Mouse (Mus musculus) heart, embryonic 14.5 days (tissue): ENCODE measurements around the gene Stx11. TPM values are rescaled to one million over a fixed set of nuclear protein-coding genes. Genes with fewer than 3 reads are reported as not detected.
A peak's percentile ranks its signal among the peaks of the same experiment; 100 is the strongest.

Source experiments
- ATAC-seq: fragments of 200-750 bp; cut with Nextera tagmentation; 2 replicates; pipeline ENCODE4 v1.8.0; 2017; ENCODE audit warnings: low read depth, moderate TSS enrichment; ENCODE audit not compliant: insufficient number of reproducible peaks, insufficient read depth, low FRiP score
- H3K27ac ChIP-seq, 2 experiments: fragments of 200-500 bp in 1 of 2; fragments of 300-500 bp in 1 of 2; sonication (generic) in 1 of 2; replicated peaks in 1 of 2; 2 replicates each; pipeline ENCODE4 v1.5.1; 2012 to 2014; ENCODE audit warnings: low read depth in 2 of 2, low read length in 2 of 2, control low read depth in 1 of 2, mild to moderate bottlenecking in 1 of 2, mixed read lengths in 1 of 2; ENCODE audit not compliant: control insufficient read depth in 1 of 2, insufficient read depth in 1 of 2
- H3K27me3 ChIP-seq: fragments of 300-500 bp; sonication (generic); 2 replicates; pipeline ENCODE4 v1.6.1; 2014; ENCODE audit warnings: mild to moderate bottlenecking, low read length, control low read depth; ENCODE audit not compliant: control insufficient read depth, insufficient read depth
- H3K36me3 ChIP-seq: fragments of 300-500 bp; sonication (generic); 2 replicates; pipeline ENCODE4 v1.6.1; 2014; ENCODE audit warnings: mild to moderate bottlenecking, control low read depth, low read length, mixed read lengths; ENCODE audit not compliant: control insufficient read depth, insufficient read depth
- H3K4me1 ChIP-seq, 2 experiments: fragments of 200-500 bp in 1 of 2; fragments of 300-500 bp in 1 of 2; sonication (generic) in 1 of 2; 2 replicates each; pipeline ENCODE4 v1.6.1; 2012 to 2014; ENCODE audit warnings: low read length in 2 of 2, control low read depth in 1 of 2, mixed read lengths in 1 of 2; ENCODE audit not compliant: control insufficient read depth in 2 of 2, insufficient read depth in 2 of 2
- H3K4me2 ChIP-seq: fragments of 300-500 bp; sonication (generic); 2 replicates; pipeline ENCODE4 v1.6.1; 2014; ENCODE audit warnings: mild to moderate bottlenecking, low read length
- H3K4me3 ChIP-seq, 2 experiments: fragments of 200-500 bp in 1 of 2; fragments of 300-500 bp in 1 of 2; sonication (generic) in 1 of 2; 2 replicates each; pipeline ENCODE4 v1.5.1; 2012 to 2014; ENCODE audit warnings: low read length in 2 of 2, mild to moderate bottlenecking in 2 of 2, control low read depth in 1 of 2, low read depth in 1 of 2, moderate library complexity in 1 of 2; ENCODE audit not compliant: control insufficient read depth in 1 of 2, insufficient read depth in 1 of 2
- H3K9ac ChIP-seq: fragments of 300-500 bp; sonication (generic); 2 replicates; pipeline ENCODE4 v1.6.1; 2014; ENCODE audit warnings: mild to moderate bottlenecking, low read length
- H3K9me3 ChIP-seq: fragments of 300-500 bp; sonication (generic); 2 replicates; pipeline ENCODE4 v1.6.1; 2016; ENCODE audit warnings: low read length, control low read depth; ENCODE audit not compliant: control insufficient read depth
- WGBS: fragments of 180-500 bp; shearing (Covaris S2); extraction: QIAGEN DNeasy Blood & Tissue Kit; methylation state at CpG from one replicate; pipeline ENCODE4 v1.1.7; 2014; 5-methylcytosine and 5-hydroxymethylcytosine counted together
- polyA plus RNA-seq: library from polyadenylated mRNA; unstranded; fragments of >200 nt; fragmentation: Nextera tagmentation; extraction: Ambion mirVana; gene quantifications from 2 replicates; pipeline ENCODE4 v1.2.1, GENCODE M21; 2014

Stx11 gene
- polyA plus RNA-seq, 1 experiment from 2014 or later: 7.6 TPM

- H3K4me1 ChIP-seq: peaks cover 10 to 12% of the 10 kb centered on the region in 2 experiments
- H3K27ac ChIP-seq: peak overlapping the region; percentile 43 to 80
- no peaks in the 10 kb centered on the region for H3K9me3 ChIP-seq
- peak overlapping the region; percentile 65 for H3K4me2 ChIP-seq
- H3K27me3 ChIP-seq: no peaks in the 10 kb centered on the region
- 7% methylated on average over 11 of the region's 11 CpGs for WGBS
- no peaks in the 10 kb centered on the region for H3K36me3 ChIP-seq
- H3K9ac ChIP-seq: peak overlapping the region; percentile 44
- H3K4me3 ChIP-seq: peak overlapping the region; percentile 17 to 28
- no peak for ATAC-seq
Measured at GRCm38 (mm10) chr10:12911981-12912530, 52.0 kb downstream of the Stx11 start.

- Histone ChIP-seq H3K4me2 (peak overlapping the region; percentile 65), H3K27ac (peak overlapping the region; percentile 5 to 43; a peak in 2 of 4 replicates), H3K9me3 (no peaks in the 10 kb centered on the region), H3K27me3 (no peaks in the 10 kb centered on the region), H3K4me3 (peak overlapping the region in 1 of 2 experiments; percentile 28; a peak in 2 of 4 replicates), H3K36me3 (no peaks in the 10 kb centered on the region), H3K9ac (peak overlapping the region; percentile 44), H3K4me1 (peaks cover 10 to 12% of the 10 kb centered on the region in 2 experiments)
- 78% methylated on average over 13 of the region's 13 CpGs for WGBS
- no peak for ATAC-seq
Measured at GRCm38 (mm10) chr10:12911451-12911850, 52.6 kb downstream of the Stx11 start.

DNA sequence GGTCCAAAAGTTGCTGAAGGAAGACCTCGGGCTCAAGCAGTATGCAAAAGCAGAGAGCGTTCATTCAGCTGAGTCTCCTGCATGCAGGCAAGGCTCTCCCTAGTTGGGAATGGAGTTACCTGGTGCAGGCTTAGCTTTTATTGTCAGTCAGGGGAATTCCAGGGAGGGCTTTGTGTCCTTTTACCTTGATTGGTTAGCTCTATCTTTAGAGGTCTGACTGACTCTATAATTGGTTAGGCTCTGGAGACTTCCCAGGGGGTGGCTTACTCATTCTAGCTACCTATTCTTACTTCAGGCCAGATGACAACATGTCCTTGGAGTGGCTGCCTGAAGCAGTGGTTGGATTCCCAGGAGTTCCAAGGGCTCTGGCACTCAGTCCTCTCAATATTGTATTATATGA lies 54.2 kb downstream of the Stx11 start:
- peaks cover 8 to 12% of the 10 kb centered on the region in 2 experiments for H3K4me1 ChIP-seq
- no peak overlapping the region for H3K27ac ChIP-seq
- no peaks in the 10 kb centered on the region for H3K9me3 ChIP-seq
- no peak overlapping the region for H3K4me2 ChIP-seq
- no peak for ATAC-seq
- H3K36me3 ChIP-seq: no peaks in the 10 kb centered on the region
- no peak overlapping the region for H3K9ac ChIP-seq
- H3K4me3 ChIP-seq: no peak overlapping the region
- H3K27me3 ChIP-seq: no peaks in the 10 kb centered on the region
- 84% methylated on average over 2 of the region's 2 CpGs for WGBS

DNA sequence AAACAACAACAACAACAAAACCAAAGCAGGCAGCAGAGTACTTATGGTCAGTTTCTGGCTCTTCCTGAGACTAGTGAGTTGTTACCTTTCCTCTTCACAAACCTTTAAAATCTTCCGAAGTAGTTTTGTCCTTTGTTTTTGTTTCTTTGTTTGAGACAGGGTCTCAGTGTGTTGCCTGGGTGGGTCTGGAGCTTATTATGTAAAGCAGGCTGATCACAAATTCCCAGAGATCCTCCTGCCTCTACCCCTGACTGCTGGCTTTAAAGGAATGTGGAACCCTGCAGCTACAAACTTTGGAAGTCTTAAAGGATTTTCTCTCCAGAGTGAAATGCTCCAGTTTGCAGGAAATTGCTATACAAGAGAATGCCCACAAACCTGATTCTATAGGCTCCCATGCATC lies 54.9 kb downstream of the Stx11 start:
- Histone ChIP-seq H3K9me3 (no peaks in the 10 kb centered on the region), H3K27ac (no peak overlapping the region), H3K27me3 (no peaks in the 10 kb centered on the region), H3K4me2 (no peak overlapping the region), H3K4me3 (no peak overlapping the region), H3K4me1 (peaks cover 8 to 12% of the 10 kb centered on the region in 2 experiments), H3K9ac (no peak overlapping the region), H3K36me3 (no peaks in the 10 kb centered on the region)
- no peak for ATAC-seq
- 74% methylated on average over 1 of the region's 1 CpGs for WGBS

DNA sequence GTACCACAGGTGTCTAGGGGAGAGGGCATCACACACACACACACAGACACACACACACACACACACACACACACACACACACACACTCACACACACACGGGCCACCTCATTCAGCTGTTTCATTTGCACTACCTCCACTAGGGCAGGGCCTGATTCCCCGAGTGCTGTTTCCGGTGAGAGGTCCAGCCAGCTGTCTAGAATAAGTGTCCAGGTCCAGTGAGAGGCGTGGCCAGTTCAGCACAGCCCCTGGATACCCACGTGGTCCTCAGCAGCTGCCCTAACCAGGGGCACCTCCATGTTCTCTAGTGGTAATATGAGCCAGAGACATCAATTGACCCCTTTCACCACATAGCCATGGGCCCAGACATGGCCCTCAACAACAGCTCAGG lies 60.0 kb downstream of the Stx11 start:
- H3K36me3 ChIP-seq: no peaks in the 10 kb centered on the region
- H3K27me3 ChIP-seq: no peaks in the 10 kb centered on the region
- H3K4me2 ChIP-seq: no peak overlapping the region
- ATAC-seq: no peak
- no peaks in the 10 kb centered on the region for H3K9me3 ChIP-seq
- no peaks in the 10 kb centered on the region for H3K4me1 ChIP-seq
- H3K4me3 ChIP-seq: no peak overlapping the region
- no peak overlapping the region for H3K27ac ChIP-seq
- 53% methylated on average over 5 of the region's 5 CpGs for WGBS
- H3K9ac ChIP-seq: no peak overlapping the region

- Histone ChIP-seq H3K27me3 (no peaks in the 10 kb centered on the region), H3K36me3 (no peaks in the 10 kb centered on the region), H3K4me1 (no peaks in the 10 kb centered on the region), H3K9me3 (no peaks in the 10 kb centered on the region), H3K4me3 (no peak overlapping the region), H3K9ac (no peak overlapping the region), H3K27ac (no peak overlapping the region), H3K4me2 (no peak overlapping the region)
- WGBS: 77% methylated on average over 5 of the region's 5 CpGs
- ATAC-seq: no peak
Measured at GRCm38 (mm10) chr10:12903440-12904139, 60.5 kb downstream of the Stx11 start.

DNA sequence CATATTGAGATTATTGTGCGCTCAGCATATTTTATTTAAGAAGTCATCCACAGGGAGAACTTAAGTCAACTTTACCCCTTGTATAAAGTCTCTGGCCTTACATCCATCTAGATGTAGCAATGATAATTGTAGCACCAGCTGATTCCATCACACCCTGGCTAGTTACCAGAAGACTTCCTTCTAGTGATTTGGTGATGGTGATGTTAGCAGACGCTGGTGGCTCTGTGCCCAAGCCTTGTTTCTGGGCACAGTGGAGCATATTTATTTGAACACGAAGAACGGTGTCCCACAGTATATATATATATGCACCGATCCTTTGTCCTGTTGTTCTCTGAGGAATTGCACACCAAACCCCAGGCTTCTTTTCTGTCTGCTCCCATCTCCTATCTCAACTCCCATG lies 64.2 kb downstream of the Stx11 start:
- Histone ChIP-seq H3K4me1 (no peaks in the 10 kb centered on the region), H3K4me3 (no peak overlapping the region), H3K36me3 (no peaks in the 10 kb centered on the region), H3K27ac (no peak overlapping the region), H3K9ac (no peak overlapping the region), H3K27me3 (no peaks in the 10 kb centered on the region), H3K9me3 (no peaks in the 10 kb centered on the region), H3K4me2 (no peak overlapping the region)
- ATAC-seq: no peak
- 90% methylated on average over 5 of the region's 5 CpGs for WGBS

- H3K4me1 ChIP-seq: no peaks in the 10 kb centered on the region
- no peak overlapping the region for H3K27ac ChIP-seq
- no peak overlapping the region for H3K9ac ChIP-seq
- no peaks in the 10 kb centered on the region for H3K36me3 ChIP-seq
- ATAC-seq: no peak
- no peak overlapping the region for H3K4me2 ChIP-seq
- no peak overlapping the region for H3K4me3 ChIP-seq
- H3K27me3 ChIP-seq: no peaks in the 10 kb centered on the region
- 91% methylated on average over 3 of the region's 3 CpGs for WGBS
- H3K9me3 ChIP-seq: no peaks in the 10 kb centered on the region
Measured at GRCm38 (mm10) chr10:12893339-12893738, 70.8 kb downstream of the Stx11 start.
